Mouse (Mus musculus): Measurements from ENCODE around the gene Gm14308. TPM values are rescaled to one million over a fixed set of nuclear protein-coding genes. Genes with fewer than 3 reads are reported as not detected.
"Not testable (repeated sequence)": the region's sequence is repeated elsewhere in the genome, so short reads cannot be mapped to it uniquely, and the experiment has no call there.

The Gm14308 gene
- 2.6 and 2.7 TPM in 2 replicates for polyA plus RNA-seq (2012; rRNA removed)

GRCm38 (mm10) chr2:176636244-176636643, at the start of gene Gm14308:
Gm14308 (minus strand) TSS chr2:176636344.
- no CpG with 5 or more reads among the region's 4 CpGs for WGBS
- not testable (repeated sequence) for DNase-seq (ENCODE audit: low read depth, low spot score)

- not testable (repeated sequence) for DNase-seq (ENCODE audit: low read depth, low spot score)
- WGBS, result no CpG with 5 or more reads among the region's 6 CpGs
Observed at GRCm38 (mm10) chr2:176670222-176670621, 34.1 kb upstream of the Gm14308 start, which contains the start of gene Zfp973. Zfp973 (plus strand) TSS chr2:176670522.

Other genes with a start within 250 kb of the Gm14308 start
- gene Gm14435, start 212.8 kb downstream of the Gm14308 start, polyA plus RNA-seq (2012; rRNA removed), result 0.51 TPM in 1 of 2 replicates, not detected in the other
- gene Gm14434, start 149.6 kb downstream of the Gm14308 start, polyA plus RNA-seq (2012; rRNA removed), result 0.78 and 1.1 TPM in 2 replicates
- gene Zfp967, start 115.3 kb downstream of the Gm14308 start, polyA plus RNA-seq (2012; rRNA removed), result not detected in 2 replicates
- gene Zfp973, start 34.2 kb upstream of the Gm14308 start, polyA plus RNA-seq (2012; rRNA removed), result 0.77 and 1.8 TPM in 2 replicates
- 1.5 and 1.7 TPM in 2 replicates for gene Gm14305, start 72.0 kb upstream of the Gm14308 start, polyA plus RNA-seq (2012; rRNA removed)
- gene Gm14295, start 162.3 kb upstream of the Gm14308 start, polyA plus RNA-seq (2012; rRNA removed), result 0.97 and 1.9 TPM in 2 replicates
- gene Gm14408, start 194.8 kb upstream of the Gm14308 start, polyA plus RNA-seq (2012; rRNA removed), result not detected in 2 replicates

All from large intestine, adult 2 months (tissue).